Comparison of ENCODE assay signal across 8 mouse cellular contexts in the genomic region with DNA sequence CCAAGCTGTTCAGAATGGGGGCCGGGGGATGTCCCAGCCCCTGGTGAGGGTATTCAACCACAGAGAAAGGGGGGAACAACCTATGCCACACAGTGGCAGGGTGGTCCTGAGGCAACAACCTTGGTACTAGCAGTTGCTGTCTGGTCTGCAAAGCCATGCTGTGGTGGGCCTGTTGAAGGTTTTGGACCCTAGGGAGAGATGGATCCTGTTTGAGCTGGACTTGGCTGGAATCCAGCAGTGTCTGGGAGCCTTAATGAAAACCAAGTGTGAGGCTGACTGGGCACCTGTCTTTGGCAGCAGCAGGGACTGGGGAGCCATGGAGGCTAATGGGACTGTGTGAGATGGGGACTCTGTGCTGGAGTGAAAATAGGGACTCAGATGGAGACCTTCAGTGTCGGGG. TPM values are rescaled to one million over a fixed set of nuclear protein-coding genes. Genes with fewer than 3 reads are reported as not detected.
DNase-seq lines count a peak whose midpoint lies in the region; ATAC-seq lines count a peak whose summit lies in the region.

No protein-coding gene starts in this region.

- H3K36me3 ChIP-seq in liver, embryonic 11.5 days (ENCODE audit: control insufficient read depth, insufficient read depth, low read length): no peaks in the 10 kb centered on the region
- peaks cover 3% of the 10 kb centered on the region; the same call in 1 of the 2 replicates for H3K36me3 ChIP-seq in heart, embryonic 10.5 days
- H3K36me3 ChIP-seq in midbrain, embryonic 12.5 days: no peaks in the 10 kb centered on the region

- peaks cover 8% of the 10 kb centered on the region for H3K4me1 ChIP-seq in liver, embryonic 11.5 days (replicated peaks; ENCODE audit: control insufficient read depth, insufficient read depth, low read length)
- H3K4me1 ChIP-seq in heart, embryonic 10.5 days: peaks cover 72% of the 10 kb centered on the region
- H3K4me1 ChIP-seq in midbrain, embryonic 12.5 days: peaks cover 15% of the 10 kb centered on the region

- no peak overlapping the region for H3K9ac ChIP-seq in liver, embryonic 11.5 days (ENCODE audit: low read depth, low read length)
- H3K9ac ChIP-seq in midbrain, embryonic 12.5 days (replicated peaks): no peak overlapping the region

- H3K4me2 ChIP-seq in liver, embryonic 11.5 days: peak overlapping the region; percentile 34; the same call in 1 of the 2 replicates
- H3K4me2 ChIP-seq in midbrain, embryonic 12.5 days (replicated peaks): peak overlapping the region; percentile 32

- 87% methylated on average over 2 of the region's 2 CpGs for WGBS in liver, embryonic 11.5 days
- 66% methylated on average over 2 of the region's 2 CpGs for WGBS in heart, embryonic 10.5 days
- WGBS in midbrain, embryonic 12.5 days: 61% methylated on average over 2 of the region's 2 CpGs

- no peak overlapping the region for H3K27ac ChIP-seq in liver, embryonic 11.5 days (ENCODE audit: low read depth, low read length)
- H3K27ac ChIP-seq in heart, embryonic 10.5 days: peak overlapping the region; percentile 80
- H3K27ac ChIP-seq in midbrain, embryonic 12.5 days (replicated peaks): peak overlapping the region; percentile 46

- H3K9me3 ChIP-seq in liver, embryonic 11.5 days (ENCODE audit: control insufficient read depth, low read length): no peaks in the 10 kb centered on the region
- H3K9me3 ChIP-seq in heart, embryonic 10.5 days: no peaks in the 10 kb centered on the region
- no peaks in the 10 kb centered on the region for H3K9me3 ChIP-seq in midbrain, embryonic 12.5 days

- peaks cover 11% of the 10 kb centered on the region; the same call in 1 of the 2 replicates for H3K27me3 ChIP-seq in liver, embryonic 11.5 days (replicated peaks; ENCODE audit: control insufficient read depth, insufficient read depth, low read length)
- H3K27me3 ChIP-seq in heart, embryonic 10.5 days (ENCODE audit: insufficient read depth, poor library complexity, severe bottlenecking): peaks cover 26% of the 10 kb centered on the region; the same call in 1 of the 2 replicates
- H3K27me3 ChIP-seq in midbrain, embryonic 12.5 days: peaks cover 7% of the 10 kb centered on the region

- no peak for DNase-seq in liver, embryonic 11.5 days (ENCODE audit: low spot score)
- no peak for DNase-seq in liver
- DNase-seq in heart, embryonic 10.5 days (ENCODE audit: low spot score): no peak
- DNase-seq in kidney, adult 8-10 months: peak; percentile 41 to 47
- no peak for DNase-seq in layer of hippocampus, adult 9-10 months (ENCODE audit: low spot score)
- DNase-seq in spleen, postnatal 14 days (ENCODE audit: low spot score in 2 of 2): no peak
- no peak for DNase-seq in ovary, postnatal 14 days (ENCODE audit: low spot score)

- H3K4me3 ChIP-seq in liver, embryonic 11.5 days (ENCODE audit: low read depth, low read length): no peak overlapping the region
- H3K4me3 ChIP-seq in heart, embryonic 10.5 days: peak overlapping the region; percentile 48
- no peak overlapping the region for H3K4me3 ChIP-seq in midbrain, embryonic 12.5 days

- no peak for ATAC-seq in liver, embryonic 11.5 days (replicated peaks; ENCODE audit: low FRiP score)
- ATAC-seq in midbrain, embryonic 12.5 days (ENCODE audit: low FRiP score, low read depth): no peak; the same call in 1 of the 2 replicates

RNA-seq across cellular contexts. Expression of a gene that starts 0.5 kb away (rescaled TPM):
- polyA plus RNA-seq in liver, embryonic 11.5 days (2014; fragmentation: Nextera tagmentation; extraction: Ambion mirVana): 1.8 and 3.5 TPM in 2 replicates
- 9.7 and 13.5 TPM in 2 replicates for polyA plus RNA-seq in heart, embryonic 10.5 days (2016; fragmentation: Nextera tagmentation; extraction: Ambion mirVana)
- polyA plus RNA-seq in midbrain, embryonic 12.5 days (2016; fragmentation: Nextera tagmentation; extraction: Ambion mirVana): 6.7 and 7.6 TPM in 2 replicates

RNA-seq across cellular contexts. Expression of a gene that starts 7.7 kb away (rescaled TPM):
- 0.12 and 0.13 TPM in 2 replicates for polyA plus RNA-seq in liver, embryonic 11.5 days (2014; fragmentation: Nextera tagmentation; extraction: Ambion mirVana)
- 0.09 TPM in 1 of 2 replicates, not detected in the other for polyA plus RNA-seq in heart, embryonic 10.5 days (2016; fragmentation: Nextera tagmentation; extraction: Ambion mirVana)
- 0.14 TPM in 1 of 2 replicates, not detected in the other for polyA plus RNA-seq in midbrain, embryonic 12.5 days (2016; fragmentation: Nextera tagmentation; extraction: Ambion mirVana)

RNA-seq across cellular contexts. Expression of a gene that starts 51.9 kb away (rescaled TPM):
- polyA plus RNA-seq in liver, embryonic 11.5 days (2014; fragmentation: Nextera tagmentation; extraction: Ambion mirVana): 0.51 and 0.64 TPM in 2 replicates
- polyA plus RNA-seq in heart, embryonic 10.5 days (2016; fragmentation: Nextera tagmentation; extraction: Ambion mirVana): 0.34 and 0.49 TPM in 2 replicates
- 2.9 and 3.5 TPM in 2 replicates for polyA plus RNA-seq in midbrain, embryonic 12.5 days (2016; fragmentation: Nextera tagmentation; extraction: Ambion mirVana)

Comparison
In these comparisons a context has a peak if more than half of its experiments do, and no peak if none do; other contexts are left out.
1. DNase-seq: peak in kidney, adult 8-10 months (2 of 2); none in liver, embryonic 11.5 days (single experiment), liver (single experiment), heart, embryonic 10.5 days (single experiment), layer of hippocampus, adult 9-10 months (single experiment), spleen, postnatal 14 days (0 of 2) and ovary, postnatal 14 days (single experiment).